Mouse (Mus musculus) urinary bladder, adult 18-20 months (tissue): ENCODE measurements at regions not wholly inside any gene's neighbourhood (a gene's known extent, or its start where the extent isn't known, plus 50 kb on each side); places are given as distances from the start of the nearest gene placed in this dataset.

Experiments used
- DNase-seq, 2 experiments: peaks; one replicate each; pipeline ENCODE4 v3.0.0; 2022; ENCODE audit warnings: low spot score in 2 of 2, mixed read lengths in 2 of 2

- DNase-seq, result no peak
Observed at GRCm38 (mm10) chrX:85329474-85330225, 80.2 kb downstream of the Fthl17a start.

- DNase-seq, result peak in 1 of 2 experiments; percentile 3
Observed at GRCm38 (mm10) chrX:85343517-85343916, 94.0 kb downstream of the Fthl17a start.

- no peak for DNase-seq
Observed at GRCm38 (mm10) chrX:85375296-85375695, 125.8 kb downstream of the Fthl17a start.

- DNase-seq, result no peak
Observed at GRCm38 (mm10) chrX:85384452-85384851, 135.0 kb downstream of the Fthl17a start.
